Mouse (Mus musculus): ENCODE measurements at regions not wholly inside any gene's neighbourhood (a gene's known extent, or its start where the extent isn't known, plus 50 kb on each side); places are given as distances from the start of the nearest gene placed in this dataset.
A peak's percentile ranks its signal among the peaks of the same experiment; 100 is the strongest.

- no peak overlapping the region for H3K9ac ChIP-seq (ENCODE audit: low read length)
- TF ChIP-seq CTCF (IDR thresholded peaks at IDR 0.05; ENCODE audit: low read depth) (no peak), EP300 (optimal IDR thresholded peaks at IDR 0.05) (no peak)
- no peak for DNase-seq (ENCODE audit: low spot score)
- no peaks in the 10 kb centered on the region for H3K27me3 ChIP-seq (ENCODE audit: control insufficient read depth, insufficient read depth, low read length)
- H3K36me3 ChIP-seq (ENCODE audit: control insufficient read depth, insufficient read depth, low read length): no peaks in the 10 kb centered on the region
- H3K9me3 ChIP-seq (ENCODE audit: control insufficient read depth, low read length): no peaks in the 10 kb centered on the region
- H3K4me3 ChIP-seq (ENCODE audit: low read depth, low read length): no peak overlapping the region
- H3K4me1 ChIP-seq (replicated peaks; ENCODE audit: control insufficient read depth, insufficient read depth): no peaks in the 10 kb centered on the region
- WGBS: 59% methylated on average over 8 of the region's 8 CpGs
- ATAC-seq (ENCODE audit: low FRiP score, low TSS enrichment): no peak
- no peak overlapping the region for H3K27ac ChIP-seq (replicated peaks)
- no peak overlapping the region for H3K4me2 ChIP-seq (replicated peaks; ENCODE audit: low read depth)
These were observed 256.4 kb upstream of the Dusp10 start for GRCm38 (mm10) chr1:183756716-183757115.

GRCm38 (mm10) chr1:183763864-183764726, 249.0 kb upstream of the Dusp10 start:
- Histone ChIP-seq H3K9ac (ENCODE audit: low read length) (no peak overlapping the region), H3K4me1 (replicated peaks; ENCODE audit: control insufficient read depth, insufficient read depth) (no peaks in the 10 kb centered on the region), H3K9me3 (ENCODE audit: control insufficient read depth, low read length) (no peaks in the 10 kb centered on the region), H3K4me3 (ENCODE audit: low read depth, low read length) (no peak overlapping the region), H3K27me3 (ENCODE audit: control insufficient read depth, insufficient read depth, low read length) (no peaks in the 10 kb centered on the region), H3K27ac (replicated peaks) (no peak overlapping the region), H3K36me3 (ENCODE audit: control insufficient read depth, insufficient read depth, low read length) (no peaks in the 10 kb centered on the region), H3K4me2 (replicated peaks; ENCODE audit: low read depth) (no peak overlapping the region)
- ATAC-seq (ENCODE audit: low FRiP score, low TSS enrichment): peak; percentile 94
- 37% methylated on average over 11 of the region's 11 CpGs for WGBS
- DNase-seq (ENCODE audit: low spot score): peak; percentile 52
- TF ChIP-seq CTCF (IDR thresholded peaks at IDR 0.05; ENCODE audit: low read depth): no peak
- no peak for TF ChIP-seq EP300 (optimal IDR thresholded peaks at IDR 0.05)

- Histone ChIP-seq H3K4me1 (replicated peaks; ENCODE audit: control insufficient read depth, insufficient read depth) (no peaks in the 10 kb centered on the region), H3K4me3 (ENCODE audit: low read depth, low read length) (no peak overlapping the region), H3K27ac (replicated peaks) (no peak overlapping the region), H3K36me3 (ENCODE audit: control insufficient read depth, insufficient read depth, low read length) (no peaks in the 10 kb centered on the region), H3K9ac (ENCODE audit: low read length) (no peak overlapping the region), H3K27me3 (ENCODE audit: control insufficient read depth, insufficient read depth, low read length) (no peaks in the 10 kb centered on the region), H3K9me3 (ENCODE audit: control insufficient read depth, low read length) (no peaks in the 10 kb centered on the region), H3K4me2 (replicated peaks; ENCODE audit: low read depth) (no peak overlapping the region)
- 89% methylated on average over 6 of the region's 6 CpGs for WGBS
- no peak for TF ChIP-seq CTCF (IDR thresholded peaks at IDR 0.05; ENCODE audit: low read depth)
- TF ChIP-seq EP300 (optimal IDR thresholded peaks at IDR 0.05): no peak
- DNase-seq (ENCODE audit: low spot score) (no peak), ATAC-seq (ENCODE audit: low FRiP score, low TSS enrichment) (no peak)
These were observed 240.3 kb upstream of the Dusp10 start for GRCm38 (mm10) chr1:183772844-183773243.

GRCm38 (mm10) chr1:183780180-183780579, 232.9 kb upstream of the Dusp10 start:
- Histone ChIP-seq H3K36me3 (ENCODE audit: control insufficient read depth, insufficient read depth, low read length) (no peaks in the 10 kb centered on the region), H3K4me1 (replicated peaks; ENCODE audit: control insufficient read depth, insufficient read depth) (no peaks in the 10 kb centered on the region), H3K27ac (replicated peaks) (no peak overlapping the region), H3K27me3 (ENCODE audit: control insufficient read depth, insufficient read depth, low read length) (no peaks in the 10 kb centered on the region), H3K4me3 (ENCODE audit: low read depth, low read length) (no peak overlapping the region), H3K4me2 (replicated peaks; ENCODE audit: low read depth) (no peak overlapping the region), H3K9me3 (ENCODE audit: control insufficient read depth, low read length) (no peaks in the 10 kb centered on the region), H3K9ac (ENCODE audit: low read length) (no peak overlapping the region)
- 81% methylated on average over 9 of the region's 9 CpGs for WGBS
- DNase-seq (ENCODE audit: low spot score): no peak
- no peak for TF ChIP-seq CTCF (IDR thresholded peaks at IDR 0.05; ENCODE audit: low read depth)
- TF ChIP-seq EP300 (optimal IDR thresholded peaks at IDR 0.05): no peak
- ATAC-seq (ENCODE audit: low FRiP score, low TSS enrichment): no peak

- WGBS: 44% methylated on average over 4 of the region's 4 CpGs
- no peak for DNase-seq (ENCODE audit: low spot score)
- Histone ChIP-seq H3K36me3 (ENCODE audit: control insufficient read depth, insufficient read depth, low read length) (no peaks in the 10 kb centered on the region), H3K9me3 (ENCODE audit: control insufficient read depth, low read length) (no peaks in the 10 kb centered on the region), H3K9ac (ENCODE audit: low read length) (no peak overlapping the region), H3K27me3 (ENCODE audit: control insufficient read depth, insufficient read depth, low read length) (no peaks in the 10 kb centered on the region), H3K4me2 (replicated peaks; ENCODE audit: low read depth) (no peak overlapping the region), H3K27ac (replicated peaks) (no peak overlapping the region), H3K4me1 (replicated peaks; ENCODE audit: control insufficient read depth, insufficient read depth) (no peaks in the 10 kb centered on the region), H3K4me3 (ENCODE audit: low read depth, low read length) (no peak overlapping the region)
- TF ChIP-seq CTCF (IDR thresholded peaks at IDR 0.05; ENCODE audit: low read depth) (no peak), EP300 (optimal IDR thresholded peaks at IDR 0.05) (no peak)
- no peak for ATAC-seq (ENCODE audit: low FRiP score, low TSS enrichment)
These were observed 232.3 kb upstream of the Dusp10 start for GRCm38 (mm10) chr1:183780779-183781178.

- 66% methylated on average over 8 of the region's 8 CpGs for WGBS
- H3K4me3 ChIP-seq (ENCODE audit: low read depth, low read length): no peak overlapping the region
- DNase-seq (ENCODE audit: low spot score): no peak
- H3K36me3 ChIP-seq (ENCODE audit: control insufficient read depth, insufficient read depth, low read length): no peaks in the 10 kb centered on the region
- H3K4me2 ChIP-seq (replicated peaks; ENCODE audit: low read depth): no peak overlapping the region
- TF ChIP-seq CTCF (IDR thresholded peaks at IDR 0.05; ENCODE audit: low read depth) (no peak), EP300 (optimal IDR thresholded peaks at IDR 0.05) (no peak)
- no peaks in the 10 kb centered on the region for H3K27me3 ChIP-seq (ENCODE audit: control insufficient read depth, insufficient read depth, low read length)
- no peak for ATAC-seq (ENCODE audit: low FRiP score, low TSS enrichment)
- no peaks in the 10 kb centered on the region for H3K9me3 ChIP-seq (ENCODE audit: control insufficient read depth, low read length)
- no peaks in the 10 kb centered on the region for H3K4me1 ChIP-seq (replicated peaks; ENCODE audit: control insufficient read depth, insufficient read depth)
- no peak overlapping the region for H3K27ac ChIP-seq (replicated peaks)
- H3K9ac ChIP-seq (ENCODE audit: low read length): no peak overlapping the region
These were observed 229.5 kb upstream of the Dusp10 start for GRCm38 (mm10) chr1:183783440-183784130.
